In genomic region chr10:3633871-3634496, GRCm38 (mm10) we compare ENCODE assay signal across 8 mouse cellular contexts.
DNase-seq lines count a peak whose midpoint lies in the region; ATAC-seq lines count a peak whose summit lies in the region.

No protein-coding gene starts in this region.

- H3K4me2 ChIP-seq in forebrain, embryonic 16.5 days (ENCODE audit: low read length), result no peak overlapping the region
- H3K4me2 ChIP-seq in heart, embryonic 13.5 days, result no peak overlapping the region

- no peak for ATAC-seq in forebrain, embryonic 16.5 days
- peak; percentile 22; the same call in 1 of the 2 replicates for ATAC-seq in heart, embryonic 13.5 days (ENCODE audit: extremely low read depth, insufficient number of reproducible peaks, low FRiP score, low TSS enrichment)
- no peak for ATAC-seq in erythroblast, adult 5-6 weeks (replicated peaks; ENCODE audit: low FRiP score, poor library complexity, severe bottlenecking)
- no peak for ATAC-seq in monocyte, adult 5-6 weeks (replicated peaks; ENCODE audit: insufficient number of reproducible peaks, low FRiP score, low TSS enrichment, poor library complexity, severe bottlenecking)

- DNase-seq in forebrain, embryonic 10.5 days (ENCODE audit: extremely low spot score, low spot score), result no peak
- DNase-seq in kidney, postnatal 25 days, result peak; percentile 30 to 66
- peak; percentile 56 for DNase-seq in skeletal muscle tissue, adult 2 months (ENCODE audit: low read depth, low spot score)

- 73% methylated on average over 5 of the region's 5 CpGs for WGBS in forebrain, embryonic 10.5 days
- 65% methylated on average over 5 of the region's 5 CpGs for WGBS in forebrain, embryonic 16.5 days
- WGBS in heart, embryonic 13.5 days, result 22% methylated on average over 5 of the region's 5 CpGs

- H3K9me3 ChIP-seq in forebrain, embryonic 10.5 days, result no peaks in the 10 kb centered on the region
- no peaks in the 10 kb centered on the region for H3K9me3 ChIP-seq in forebrain, embryonic 16.5 days (ENCODE audit: control insufficient read depth, low read length)
- H3K9me3 ChIP-seq in heart, embryonic 13.5 days, result no peaks in the 10 kb centered on the region

- no peaks in the 10 kb centered on the region for H3K36me3 ChIP-seq in forebrain, embryonic 10.5 days (replicated peaks)
- no peaks in the 10 kb centered on the region for H3K36me3 ChIP-seq in forebrain, embryonic 16.5 days (ENCODE audit: control insufficient read depth, insufficient read depth)
- H3K36me3 ChIP-seq in heart, embryonic 13.5 days, result no peaks in the 10 kb centered on the region

- no peak overlapping the region for H3K9ac ChIP-seq in forebrain, embryonic 16.5 days (replicated peaks; ENCODE audit: low read depth, low read length)
- H3K9ac ChIP-seq in heart, embryonic 13.5 days, result no peak overlapping the region

- H3K27me3 ChIP-seq in forebrain, embryonic 10.5 days (ENCODE audit: poor library complexity, severe bottlenecking), result no peaks in the 10 kb centered on the region
- no peaks in the 10 kb centered on the region for H3K27me3 ChIP-seq in forebrain, embryonic 16.5 days (replicated peaks; ENCODE audit: control insufficient read depth, insufficient read depth, low read length)
- H3K27me3 ChIP-seq in heart, embryonic 13.5 days (replicated peaks), result no peaks in the 10 kb centered on the region

- no peak overlapping the region for H3K4me3 ChIP-seq in forebrain, embryonic 10.5 days
- H3K4me3 ChIP-seq in forebrain, embryonic 16.5 days (replicated peaks; ENCODE audit: low read length), result no peak overlapping the region
- no peak overlapping the region for H3K4me3 ChIP-seq in brown adipose tissue, adult 24 weeks (ENCODE audit: insufficient read depth, low read depth, low read length)
- no peak overlapping the region for H3K4me3 ChIP-seq in heart, embryonic 13.5 days

- 0 out of 2 replicates have a peak overlapping the region, but pooled peaks have one; percentile 1 for H3K27ac ChIP-seq in forebrain, embryonic 10.5 days
- no peak overlapping the region for H3K27ac ChIP-seq in forebrain, embryonic 16.5 days (ENCODE audit: low read length)
- H3K27ac ChIP-seq in brown adipose tissue, adult 24 weeks (replicated peaks; ENCODE audit: low read depth, low read length), result peak overlapping the region; percentile 90
- peak overlapping the region; percentile 73 for H3K27ac ChIP-seq in heart, embryonic 13.5 days (replicated peaks)

- H3K4me1 ChIP-seq in forebrain, embryonic 10.5 days, result peaks cover 14% of the 10 kb centered on the region
- H3K4me1 ChIP-seq in forebrain, embryonic 16.5 days (replicated peaks; ENCODE audit: control insufficient read depth, insufficient read depth, low read length), result no peaks in the 10 kb centered on the region
- peaks cover 14% of the 10 kb centered on the region for H3K4me1 ChIP-seq in brown adipose tissue, adult 24 weeks (ENCODE audit: control insufficient read depth, insufficient read depth, insufficient read length, low read length)
- H3K4me1 ChIP-seq in heart, embryonic 13.5 days, result peaks cover 17% of the 10 kb centered on the region
